Mouse (Mus musculus) olfactory bulb, adult 2 months (tissue): ENCODE results near the gene Tbc1d10c.

Source experiments
- CTCF ChIP-seq: fragments of 200-500 bp; IDR thresholded peaks from 2 replicates; pipeline ENCODE4 v1.5.1; 2012; ENCODE audit warnings: low read depth, mild to moderate bottlenecking, low read length, moderate library complexity; ENCODE audit not compliant: insufficient read depth
- POLR2A ChIP-seq: fragments of 200-500 bp; IDR thresholded peaks from 2 replicates; pipeline ENCODE4 v1.6.1; 2012; ENCODE audit warnings: mild to moderate bottlenecking, low read depth, low read length, moderate library complexity; ENCODE audit not compliant: insufficient read depth

DNA sequence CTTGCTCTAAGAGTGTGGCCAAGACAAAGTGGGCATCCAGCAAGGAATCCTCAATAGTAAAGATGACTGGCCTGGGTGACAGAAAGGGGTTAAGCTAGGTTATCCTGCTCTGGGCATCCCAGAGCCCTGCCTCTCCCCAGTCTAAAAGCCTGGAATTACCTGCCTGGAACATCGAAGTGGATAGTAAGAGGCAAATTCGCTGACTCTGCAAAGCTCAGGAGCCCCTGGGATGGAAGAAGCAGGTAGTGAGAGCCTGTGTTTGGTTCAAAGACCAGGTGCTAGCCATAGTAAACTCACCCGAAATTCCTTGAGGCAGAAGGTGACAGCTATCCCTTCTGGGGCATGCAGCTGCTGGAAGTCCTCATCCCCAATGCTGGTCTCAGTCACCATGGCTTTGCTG lies 6.1 kb upstream of the Tbc1d10c start:
- TF ChIP-seq POLR2A, result no peak
- no peak for TF ChIP-seq CTCF
